Mouse (Mus musculus): Measurements from ENCODE around the gene Bean1. TPM values are rescaled to one million over a fixed set of nuclear protein-coding genes. Genes with fewer than 3 reads are reported as not detected.

Bean1 gene
- total RNA-seq (2021): 1 to 10 TPM in 1 of 2 experiments, under 1 TPM in 1; 0.98 to 1.2 TPM

GRCm38 (mm10) chr8:104170118-104171049 is at the start of gene Bean1:
Gene Bean1, plus strand, starts transcription at chr8:104170442.
- intact Hi-C loops (cut with DNase I): no loop called here

GRCm38 (mm10) chr8:104121640-104122416 is 48.4 kb upstream of the Bean1 start:
- no peak for DNase-seq (ENCODE audit: low spot score)
- intact Hi-C loops (cut with DNase I): no loop called here

More at GRCm38 (mm10) chr8:104170118-104171049, at the start of gene Bean1:
- peak; percentile 21 for DNase-seq (ENCODE audit: low spot score)

- intact Hi-C loops (cut with DNase I): no loop called here
- no peak for DNase-seq (ENCODE audit: low spot score)
These were observed 47.1 kb upstream of the Bean1 start for GRCm38 (mm10) chr8:104123080-104123657.

GRCm38 (mm10) chr8:104124534-104124933 is 45.7 kb upstream of the Bean1 start:
- DNase-seq (ENCODE audit: low spot score): no peak
- intact Hi-C loops (cut with DNase I): no loop called here

GRCm38 (mm10) chr8:104127160-104127883 is 42.9 kb upstream of the Bean1 start:
- intact Hi-C loops (cut with DNase I): loop anchor here (5.0 kb wide), 1 partner anchor 40 kb away; no protein-coding TSS in a partner anchor
- DNase-seq (ENCODE audit: low spot score): no peak

- DNase-seq (ENCODE audit: low spot score): no peak
- intact Hi-C loops (cut with DNase I): no loop called here
These were observed 39.3 kb upstream of the Bean1 start for GRCm38 (mm10) chr8:104130916-104131315.

GRCm38 (mm10) chr8:104131414-104131975 is 38.7 kb upstream of the Bean1 start:
- DNase-seq (ENCODE audit: low spot score): no peak
- intact Hi-C loops (cut with DNase I): no loop called here

GRCm38 (mm10) chr8:104134521-104134920 is 35.7 kb upstream of the Bean1 start:
- intact Hi-C loops (cut with DNase I): no loop called here
- no peak for DNase-seq (ENCODE audit: low spot score)

GRCm38 (mm10) chr8:104136277-104136676 is 34.0 kb upstream of the Bean1 start:
- intact Hi-C loops (cut with DNase I): no loop called here

GRCm38 (mm10) chr8:104137636-104138035 is 32.6 kb upstream of the Bean1 start:
- DNase-seq (ENCODE audit: low spot score): no peak
- intact Hi-C loops (cut with DNase I): no loop called here

More at GRCm38 (mm10) chr8:104136277-104136676, 34.0 kb upstream of the Bean1 start:
- DNase-seq (ENCODE audit: low spot score): no peak

GRCm38 (mm10) chr8:104140611-104141010 is 29.6 kb upstream of the Bean1 start:
- intact Hi-C loops (cut with DNase I): loop anchor here (10.0 kb wide), 1 partner anchor 204 kb away; no protein-coding TSS in a partner anchor

GRCm38 (mm10) chr8:104142415-104142814 is 27.8 kb upstream of the Bean1 start:
- intact Hi-C loops (cut with DNase I): loop anchor here (10.0 kb wide), 1 partner anchor 202 kb away; no protein-coding TSS in a partner anchor

More at GRCm38 (mm10) chr8:104140611-104141010, 29.6 kb upstream of the Bean1 start:
- no peak for DNase-seq (ENCODE audit: low spot score)

GRCm38 (mm10) chr8:104143379-104143778 is 26.9 kb upstream of the Bean1 start:
- no peak for DNase-seq (ENCODE audit: low spot score)
- intact Hi-C loops (cut with DNase I): loop anchor here (10.0 kb wide), 1 partner anchor 201 kb away; no protein-coding TSS in a partner anchor

More at GRCm38 (mm10) chr8:104142415-104142814, 27.8 kb upstream of the Bean1 start:
- DNase-seq (ENCODE audit: low spot score): no peak

- intact Hi-C loops (cut with DNase I): loop anchor here (2.0 to 10.0 kb wide), 2 partner anchors 58 to 200 kb away; no protein-coding TSS in a partner anchor
- DNase-seq (ENCODE audit: low spot score): no peak
These were observed 25.6 kb upstream of the Bean1 start for GRCm38 (mm10) chr8:104144434-104145216.

GRCm38 (mm10) chr8:104145981-104146689 is 24.1 kb upstream of the Bean1 start:
- peak; percentile 42 for DNase-seq (ENCODE audit: low spot score)
- intact Hi-C loops (cut with DNase I): loop anchor here (1.0 to 10.0 kb wide), 3 partner anchors 59 to 199 kb away; no protein-coding TSS in a partner anchor

GRCm38 (mm10) chr8:104146717-104147494 is 23.3 kb upstream of the Bean1 start:
- no peak for DNase-seq (ENCODE audit: low spot score)
- intact Hi-C loops (cut with DNase I): loop anchor here (1.0 to 10.0 kb wide), 2 partner anchors 72 to 198 kb away; no protein-coding TSS in a partner anchor
